Mouse (Mus musculus): ENCODE results near the gene Mta1. TPM values are rescaled to one million over a fixed set of nuclear protein-coding genes. Genes with fewer than 3 reads are reported as not detected.

Gene Mta1
- polyA plus RNA-seq, 1 experiment from 2014 or later = 21.5 TPM

DNA sequence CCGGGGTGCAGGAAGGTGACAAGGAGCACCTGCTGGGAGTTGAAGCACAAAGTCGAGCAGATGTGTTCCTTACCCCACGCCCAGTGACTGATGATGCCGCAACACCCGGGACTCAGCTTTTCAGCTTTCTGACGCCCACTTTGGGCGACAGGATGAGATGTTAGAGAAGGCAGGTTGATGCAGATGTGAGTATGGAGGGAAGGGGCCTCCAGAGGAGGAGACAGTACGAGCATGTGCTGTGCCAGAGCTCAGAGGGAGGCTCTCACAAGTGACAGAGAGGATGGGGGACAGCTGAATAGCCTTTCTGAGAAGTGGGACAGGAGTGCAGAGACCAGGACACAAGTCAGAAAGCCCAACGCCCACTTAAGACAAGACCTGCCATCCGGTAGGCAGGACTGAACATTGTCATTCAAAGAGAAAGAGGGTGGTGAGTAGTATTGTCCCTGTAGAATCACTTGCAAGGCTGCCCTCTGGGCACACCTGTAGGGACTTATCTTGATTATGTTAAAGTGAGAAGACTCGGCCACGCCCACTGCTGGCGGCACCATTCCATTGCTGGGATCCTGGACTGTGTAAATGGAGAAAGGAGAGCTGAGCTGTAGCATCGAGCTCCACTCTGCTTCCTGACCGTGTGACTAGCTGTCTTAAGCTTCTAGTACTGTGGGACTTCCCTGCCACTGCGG lies 16.9 kb downstream of the Mta1 start:
- no peak overlapping the region for H3K27ac ChIP-seq (ENCODE audit: low read depth, low read length)
- ATAC-seq (ENCODE audit: insufficient read depth, low FRiP score, low TSS enrichment) = no peak
- no peak overlapping the region for H3K4me2 ChIP-seq (ENCODE audit: low read depth)
- H3K36me3 ChIP-seq (ENCODE audit: control insufficient read depth, insufficient read depth, low read length) = peaks cover 19% of the 10 kb centered on the region
- no peaks in the 10 kb centered on the region for H3K9me3 ChIP-seq (ENCODE audit: control insufficient read depth, low read length)
- 86% methylated on average over 16 of the region's 16 CpGs for WGBS
- no peaks in the 10 kb centered on the region for H3K27me3 ChIP-seq (ENCODE audit: control insufficient read depth, insufficient read depth, low read length)
- no peaks in the 10 kb centered on the region for H3K4me1 ChIP-seq (ENCODE audit: control insufficient read depth, insufficient read depth, low read length)
- no peak overlapping the region for H3K4me3 ChIP-seq (ENCODE audit: low read depth, low read length)
- DNase-seq (ENCODE audit: low spot score) = no peak
- no peak overlapping the region for H3K9ac ChIP-seq (ENCODE audit: low read length)

DNA sequence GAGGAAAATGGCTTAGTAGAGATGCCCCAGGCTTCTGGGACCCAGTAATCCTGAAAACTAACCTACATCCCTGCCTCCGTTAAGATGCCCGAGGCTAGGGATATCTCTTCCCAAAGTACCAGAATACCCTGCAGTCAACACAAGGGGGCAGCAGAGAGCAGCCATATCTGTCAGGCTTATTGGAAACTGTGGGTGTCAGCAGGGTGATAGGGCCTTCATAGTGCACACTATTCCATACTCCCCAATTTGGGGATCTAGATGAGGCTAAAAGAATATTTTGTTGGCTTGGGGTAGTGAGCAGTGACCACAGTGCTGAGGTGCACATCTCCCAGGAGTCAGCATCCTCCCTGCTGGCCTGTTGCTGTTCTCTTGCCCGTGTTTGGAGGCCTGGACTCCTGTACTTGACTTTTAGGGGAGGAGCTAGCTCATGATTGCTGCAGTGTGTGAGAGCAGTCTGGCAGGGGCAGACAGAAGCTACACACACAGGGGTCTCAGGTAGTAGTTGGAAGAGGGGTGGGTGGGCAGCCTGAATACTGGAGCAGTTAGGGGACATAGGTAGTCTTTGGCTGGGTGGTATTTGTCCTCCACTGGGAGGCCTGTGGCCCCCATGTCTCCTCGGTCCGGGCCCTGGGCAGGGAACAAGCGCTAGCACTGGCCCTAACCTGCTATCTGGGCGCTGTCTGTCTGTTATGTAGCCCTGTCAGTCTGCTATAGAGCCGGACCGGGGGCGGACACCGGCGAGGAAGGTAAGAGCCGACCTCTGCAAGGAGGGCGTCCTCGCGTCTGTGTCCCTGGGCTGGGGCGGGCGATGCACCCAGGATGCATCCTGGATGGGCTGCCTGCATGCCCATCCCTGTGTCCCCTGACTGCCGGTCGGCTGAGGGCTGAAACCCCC lies 21.7 kb downstream of the Mta1 start:
- peak; percentile 85 for ATAC-seq (ENCODE audit: insufficient read depth, low FRiP score, low TSS enrichment)
- Histone ChIP-seq H3K9me3 (ENCODE audit: control insufficient read depth, low read length) (no peaks in the 10 kb centered on the region), H3K4me2 (ENCODE audit: low read depth) (no peak overlapping the region), H3K4me3 (ENCODE audit: low read depth, low read length) (no peak overlapping the region), H3K4me1 (ENCODE audit: control insufficient read depth, insufficient read depth, low read length) (no peaks in the 10 kb centered on the region), H3K27ac (ENCODE audit: low read depth, low read length) (no peak overlapping the region), H3K36me3 (ENCODE audit: control insufficient read depth, insufficient read depth, low read length) (peaks cover 36% of the 10 kb centered on the region), H3K9ac (ENCODE audit: low read length) (no peak overlapping the region), H3K27me3 (ENCODE audit: control insufficient read depth, insufficient read depth, low read length) (no peaks in the 10 kb centered on the region)
- 87% methylated on average over 18 of the region's 20 CpGs for WGBS
- DNase-seq (ENCODE audit: low spot score) = peak; percentile 79

DNA sequence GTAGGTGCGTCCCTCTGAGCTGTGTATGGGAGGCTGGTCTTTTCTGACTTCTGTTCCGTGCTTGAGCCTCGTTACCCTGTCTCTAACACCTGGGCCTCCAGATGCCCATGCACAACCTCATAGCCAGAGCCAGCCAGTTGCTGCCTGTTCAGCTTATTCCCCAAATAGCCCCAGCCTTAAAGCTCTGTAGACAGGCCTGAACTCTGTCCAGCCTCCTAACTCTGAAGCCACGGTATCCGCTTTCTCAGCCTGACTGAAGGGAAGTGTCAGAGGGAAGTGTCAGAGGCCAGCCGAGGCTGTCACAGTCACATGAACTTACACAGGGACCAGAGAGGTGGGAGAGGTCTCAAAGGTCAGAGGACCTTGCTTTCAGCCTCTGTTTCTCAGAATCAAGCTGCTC lies 26.6 kb downstream of the Mta1 start:
- Histone ChIP-seq H3K4me2 (ENCODE audit: low read depth) (no peak overlapping the region), H3K4me3 (ENCODE audit: low read depth, low read length) (no peak overlapping the region), H3K9me3 (ENCODE audit: control insufficient read depth, low read length) (no peaks in the 10 kb centered on the region), H3K9ac (ENCODE audit: low read length) (no peak overlapping the region), H3K4me1 (ENCODE audit: control insufficient read depth, insufficient read depth, low read length) (no peaks in the 10 kb centered on the region), H3K27ac (ENCODE audit: low read depth, low read length) (no peak overlapping the region), H3K27me3 (ENCODE audit: control insufficient read depth, insufficient read depth, low read length) (no peaks in the 10 kb centered on the region), H3K36me3 (ENCODE audit: control insufficient read depth, insufficient read depth, low read length) (peaks cover 43% of the 10 kb centered on the region)
- ATAC-seq (ENCODE audit: insufficient read depth, low FRiP score, low TSS enrichment) = no peak
- 89% methylated on average over 6 of the region's 6 CpGs for WGBS
- no peak for DNase-seq (ENCODE audit: low spot score)

DNA sequence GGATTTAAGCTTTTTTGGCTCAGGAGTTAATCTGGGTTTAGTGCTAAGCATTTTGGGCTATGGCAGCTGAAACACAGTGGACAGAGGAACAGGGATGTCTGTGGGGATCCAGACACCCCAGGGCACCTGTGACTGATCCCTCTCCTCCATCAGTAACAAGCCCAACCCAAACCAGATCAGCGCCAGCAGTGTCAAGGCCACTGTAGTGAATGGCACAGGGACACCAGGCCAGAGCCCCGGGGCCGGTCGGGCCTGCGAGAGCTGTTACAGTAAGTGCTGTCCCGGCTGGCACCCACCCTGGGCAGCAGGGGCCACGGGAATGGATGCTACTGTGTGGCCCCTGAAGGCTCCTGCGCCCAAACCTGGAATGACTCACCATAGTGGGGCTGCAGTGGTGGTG lies 32.7 kb downstream of the Mta1 start:
- Histone ChIP-seq H3K9me3 (ENCODE audit: control insufficient read depth, low read length) (no peaks in the 10 kb centered on the region), H3K27ac (ENCODE audit: low read depth, low read length) (no peak overlapping the region), H3K4me3 (ENCODE audit: low read depth, low read length) (no peak overlapping the region), H3K4me1 (ENCODE audit: control insufficient read depth, insufficient read depth, low read length) (no peaks in the 10 kb centered on the region), H3K36me3 (ENCODE audit: control insufficient read depth, insufficient read depth, low read length) (peaks cover 60% of the 10 kb centered on the region), H3K4me2 (ENCODE audit: low read depth) (no peak overlapping the region), H3K9ac (ENCODE audit: low read length) (no peak overlapping the region), H3K27me3 (ENCODE audit: control insufficient read depth, insufficient read depth, low read length) (no peaks in the 10 kb centered on the region)
- 98% methylated on average over 8 of the region's 8 CpGs for WGBS
- ATAC-seq (ENCODE audit: insufficient read depth, low FRiP score, low TSS enrichment) (no peak), DNase-seq (ENCODE audit: low spot score) (no peak)

DNA sequence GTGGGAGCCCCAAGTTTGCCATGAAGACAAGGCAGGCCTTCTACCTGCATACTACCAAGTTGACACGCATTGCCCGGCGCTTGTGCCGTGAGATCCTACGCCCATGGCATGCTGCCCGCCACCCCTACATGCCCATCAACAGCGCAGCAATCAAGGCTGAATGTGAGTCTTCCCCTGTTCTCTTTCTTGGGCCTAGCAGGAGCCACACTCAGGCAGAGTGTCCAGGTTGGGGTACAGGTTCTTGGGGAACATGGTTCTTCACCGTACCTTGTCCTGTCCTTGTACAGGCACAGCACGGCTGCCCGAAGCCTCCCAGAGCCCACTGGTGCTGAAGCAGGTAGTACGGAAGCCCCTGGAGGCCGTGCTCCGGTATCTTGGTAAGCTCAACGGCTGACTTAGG lies 33.5 kb downstream of the Mta1 start:
- peaks cover 62% of the 10 kb centered on the region for H3K36me3 ChIP-seq (ENCODE audit: control insufficient read depth, insufficient read depth, low read length)
- H3K9me3 ChIP-seq (ENCODE audit: control insufficient read depth, low read length) = no peaks in the 10 kb centered on the region
- no peak overlapping the region for H3K4me3 ChIP-seq (ENCODE audit: low read depth, low read length)
- no peak overlapping the region for H3K9ac ChIP-seq (ENCODE audit: low read length)
- H3K4me1 ChIP-seq (ENCODE audit: control insufficient read depth, insufficient read depth, low read length) = no peaks in the 10 kb centered on the region
- DNase-seq (ENCODE audit: low spot score) (no peak), ATAC-seq (ENCODE audit: insufficient read depth, low FRiP score, low TSS enrichment) (no peak)
- 95% methylated on average over 14 of the region's 14 CpGs for WGBS
- H3K4me2 ChIP-seq (ENCODE audit: low read depth) = no peak overlapping the region
- no peak overlapping the region for H3K27ac ChIP-seq (ENCODE audit: low read depth, low read length)
- no peaks in the 10 kb centered on the region for H3K27me3 ChIP-seq (ENCODE audit: control insufficient read depth, insufficient read depth, low read length)

DNA sequence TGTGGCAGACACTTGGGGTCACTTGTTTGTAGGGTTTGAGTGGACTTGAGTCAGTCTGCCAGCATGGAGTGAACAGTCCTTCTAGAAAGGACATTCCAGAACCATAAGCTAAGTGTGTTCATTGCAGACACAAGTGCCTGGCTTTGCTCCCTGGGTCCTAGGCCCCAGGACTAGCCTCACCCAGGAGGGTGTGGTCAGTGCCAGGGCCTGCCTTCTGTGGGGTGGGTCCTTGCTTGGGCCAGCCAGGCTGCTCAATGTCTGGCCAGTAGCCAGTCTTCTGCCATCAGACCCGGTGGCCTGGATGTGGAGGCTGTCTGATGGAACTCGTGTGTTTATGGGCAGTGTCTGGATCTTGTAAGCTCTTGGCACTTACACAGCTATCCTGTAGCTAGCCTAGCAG lies 34.5 kb downstream of the Mta1 start:
- H3K9me3 ChIP-seq (ENCODE audit: control insufficient read depth, low read length) = no peaks in the 10 kb centered on the region
- ATAC-seq (ENCODE audit: insufficient read depth, low FRiP score, low TSS enrichment) = no peak
- DNase-seq (ENCODE audit: low spot score) = no peak
- no peak overlapping the region for H3K27ac ChIP-seq (ENCODE audit: low read depth, low read length)
- H3K4me1 ChIP-seq (ENCODE audit: control insufficient read depth, insufficient read depth, low read length) = no peaks in the 10 kb centered on the region
- no peak overlapping the region for H3K4me2 ChIP-seq (ENCODE audit: low read depth)
- H3K36me3 ChIP-seq (ENCODE audit: control insufficient read depth, insufficient read depth, low read length) = peaks cover 60% of the 10 kb centered on the region
- no peaks in the 10 kb centered on the region for H3K27me3 ChIP-seq (ENCODE audit: control insufficient read depth, insufficient read depth, low read length)
- H3K9ac ChIP-seq (ENCODE audit: low read length) = no peak overlapping the region
- 85% methylated on average over 2 of the region's 2 CpGs for WGBS
- H3K4me3 ChIP-seq (ENCODE audit: low read depth, low read length) = no peak overlapping the region

DNA sequence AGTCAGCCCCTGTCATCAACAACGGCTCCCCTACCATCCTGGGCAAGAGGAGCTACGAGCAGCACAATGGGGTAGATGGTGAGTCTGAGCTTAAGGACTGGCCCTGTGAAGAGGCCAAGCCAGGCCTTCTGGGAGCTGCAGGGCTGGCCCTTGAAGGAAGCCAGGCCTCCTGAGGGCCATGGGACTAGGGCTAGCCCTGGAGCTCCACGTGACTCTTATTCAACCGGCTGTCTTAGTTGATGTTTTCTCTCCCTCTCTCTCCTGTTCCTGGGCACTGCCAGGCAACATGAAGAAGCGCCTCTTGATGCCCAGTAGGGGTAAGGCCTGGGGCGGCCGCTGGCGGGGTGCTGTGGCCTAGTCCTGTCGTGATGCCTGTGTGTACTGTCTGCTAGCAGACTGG lies 35.2 kb downstream of the Mta1 start:
- H3K4me3 ChIP-seq (ENCODE audit: low read depth, low read length) = no peak overlapping the region
- no peak overlapping the region for H3K9ac ChIP-seq (ENCODE audit: low read length)
- WGBS = 94% methylated on average over 9 of the region's 9 CpGs
- no peaks in the 10 kb centered on the region for H3K4me1 ChIP-seq (ENCODE audit: control insufficient read depth, insufficient read depth, low read length)
- DNase-seq (ENCODE audit: low spot score) (no peak), ATAC-seq (ENCODE audit: insufficient read depth, low FRiP score, low TSS enrichment) (no peak)
- H3K27me3 ChIP-seq (ENCODE audit: control insufficient read depth, insufficient read depth, low read length) = no peaks in the 10 kb centered on the region
- H3K4me2 ChIP-seq (ENCODE audit: low read depth) = no peak overlapping the region
- peaks cover 55% of the 10 kb centered on the region for H3K36me3 ChIP-seq (ENCODE audit: control insufficient read depth, insufficient read depth, low read length)
- no peaks in the 10 kb centered on the region for H3K9me3 ChIP-seq (ENCODE audit: control insufficient read depth, low read length)
- H3K27ac ChIP-seq (ENCODE audit: low read depth, low read length) = no peak overlapping the region

DNA sequence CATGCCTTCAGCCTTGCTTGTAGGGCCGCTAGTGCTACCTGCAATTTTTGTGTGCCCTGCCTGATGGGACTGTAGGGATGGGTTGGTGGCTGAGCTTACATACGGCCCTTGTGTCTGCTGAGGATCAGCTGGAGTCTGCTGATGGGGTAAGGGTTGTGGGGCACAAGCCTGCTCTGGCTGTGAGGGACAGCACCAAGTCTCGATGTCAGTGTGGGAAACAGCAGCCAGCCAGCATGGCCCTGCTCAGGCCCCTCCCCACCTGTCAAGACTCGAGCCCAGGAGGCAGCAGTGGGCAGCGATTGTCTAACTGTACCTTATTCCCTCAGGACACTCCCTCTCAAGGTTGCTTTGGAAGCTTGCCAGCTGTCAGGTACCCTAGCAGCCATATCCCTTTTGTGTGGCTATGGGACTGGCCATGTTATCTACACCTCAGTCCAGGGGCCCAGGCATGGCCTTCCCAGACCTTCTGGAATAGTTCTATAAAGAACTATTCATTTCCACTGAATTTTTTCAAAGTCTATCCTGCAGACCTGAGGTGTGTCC lies 35.9 kb downstream of the Mta1 start:
- Histone ChIP-seq H3K36me3 (ENCODE audit: control insufficient read depth, insufficient read depth, low read length) (peaks cover 50% of the 10 kb centered on the region), H3K4me1 (ENCODE audit: control insufficient read depth, insufficient read depth, low read length) (peaks cover 3% of the 10 kb centered on the region; the same call in 1 of the 2 replicates), H3K4me2 (ENCODE audit: low read depth) (no peak overlapping the region), H3K27ac (ENCODE audit: low read depth, low read length) (no peak overlapping the region), H3K9me3 (ENCODE audit: control insufficient read depth, low read length) (no peaks in the 10 kb centered on the region), H3K4me3 (ENCODE audit: low read depth, low read length) (no peak overlapping the region), H3K9ac (ENCODE audit: low read length) (no peak overlapping the region), H3K27me3 (ENCODE audit: control insufficient read depth, insufficient read depth, low read length) (no peaks in the 10 kb centered on the region)
- 83% methylated on average over 5 of the region's 5 CpGs for WGBS
- DNase-seq (ENCODE audit: low spot score) (no peak), ATAC-seq (ENCODE audit: insufficient read depth, low FRiP score, low TSS enrichment) (no peak)
